Mouse (Mus musculus): ENCODE results near the gene Wdr46. TPM values are rescaled to one million over a fixed set of nuclear protein-coding genes. Genes with fewer than 3 reads are reported as not detected.

Gene Wdr46
- polyA plus RNA-seq, 1 experiment from 2014 or later, result 11.2 TPM

- H3K4me2 ChIP-seq (replicated peaks; ENCODE audit: low read depth), result peak overlapping the region; percentile 83
- H3K27me3 ChIP-seq (replicated peaks; ENCODE audit: control insufficient read depth, insufficient read depth, low read length), result no peaks in the 10 kb centered on the region
- H3K9ac ChIP-seq (ENCODE audit: low read depth, low read length), result peak overlapping the region; percentile 79
- peaks cover 4% of the 10 kb centered on the region; the same call in 1 of the 2 replicates for H3K4me1 ChIP-seq (replicated peaks; ENCODE audit: control insufficient read depth, insufficient read depth, low read length)
- H3K36me3 ChIP-seq (ENCODE audit: control insufficient read depth, insufficient read depth), result peaks cover 29% of the 10 kb centered on the region
- 43% methylated on average over 19 of the region's 19 CpGs for WGBS
- TF ChIP-seq CTCF (IDR thresholded peaks at IDR 0.05; ENCODE audit: low read depth), result no peak
- no peak for ATAC-seq
- no peaks in the 10 kb centered on the region for H3K9me3 ChIP-seq (ENCODE audit: control insufficient read depth)
- H3K27ac ChIP-seq (ENCODE audit: low read depth, low read length), result no peak overlapping the region
- H3K4me3 ChIP-seq (ENCODE audit: low read depth, low read length), result peak overlapping the region; percentile 57
Measured at GRCm38 (mm10) chr17:33941381-33941780, 921 bp downstream of the Wdr46 start.

GRCm38 (mm10) chr17:33943454-33943853 lies 3.0 kb downstream of the Wdr46 start:
- H3K36me3 ChIP-seq (ENCODE audit: control insufficient read depth, insufficient read depth), result peaks cover 33% of the 10 kb centered on the region
- no peak for TF ChIP-seq CTCF (IDR thresholded peaks at IDR 0.05; ENCODE audit: low read depth)
- no peak overlapping the region for H3K4me3 ChIP-seq (ENCODE audit: low read depth, low read length)
- no peak for ATAC-seq
- H3K4me2 ChIP-seq (replicated peaks; ENCODE audit: low read depth), result no peak overlapping the region
- H3K9me3 ChIP-seq (ENCODE audit: control insufficient read depth), result no peaks in the 10 kb centered on the region
- H3K27me3 ChIP-seq (replicated peaks; ENCODE audit: control insufficient read depth, insufficient read depth, low read length), result no peaks in the 10 kb centered on the region
- 94% methylated on average over 15 of the region's 15 CpGs for WGBS
- H3K4me1 ChIP-seq (replicated peaks; ENCODE audit: control insufficient read depth, insufficient read depth, low read length), result peaks cover 4% of the 10 kb centered on the region; the same call in 1 of the 2 replicates
- H3K9ac ChIP-seq (ENCODE audit: low read depth, low read length), result no peak overlapping the region
- H3K27ac ChIP-seq (ENCODE audit: low read depth, low read length), result no peak overlapping the region

GRCm38 (mm10) chr17:33947430-33948089 lies 7.1 kb downstream of the Wdr46 start:
- TF ChIP-seq CTCF (IDR thresholded peaks at IDR 0.05; ENCODE audit: low read depth), result no peak
- Histone ChIP-seq H3K27me3 (replicated peaks; ENCODE audit: control insufficient read depth, insufficient read depth, low read length) (no peaks in the 10 kb centered on the region), H3K9me3 (ENCODE audit: control insufficient read depth) (no peaks in the 10 kb centered on the region), H3K27ac (ENCODE audit: low read depth, low read length) (no peak overlapping the region), H3K9ac (ENCODE audit: low read depth, low read length) (no peak overlapping the region), H3K4me2 (replicated peaks; ENCODE audit: low read depth) (no peak overlapping the region), H3K4me3 (ENCODE audit: low read depth, low read length) (no peak overlapping the region), H3K36me3 (ENCODE audit: control insufficient read depth, insufficient read depth) (peaks cover 37% of the 10 kb centered on the region), H3K4me1 (replicated peaks; ENCODE audit: control insufficient read depth, insufficient read depth, low read length) (no peaks in the 10 kb centered on the region; the same call in 1 of the 2 replicates)
- 80% methylated on average over 10 of the region's 10 CpGs for WGBS
- ATAC-seq, result no peak

- Histone ChIP-seq H3K27ac (ENCODE audit: low read depth, low read length) (no peak overlapping the region), H3K27me3 (replicated peaks; ENCODE audit: control insufficient read depth, insufficient read depth, low read length) (no peaks in the 10 kb centered on the region), H3K4me3 (ENCODE audit: low read depth, low read length) (no peak overlapping the region), H3K9ac (ENCODE audit: low read depth, low read length) (no peak overlapping the region), H3K36me3 (ENCODE audit: control insufficient read depth, insufficient read depth) (peaks cover 38% of the 10 kb centered on the region), H3K4me2 (replicated peaks; ENCODE audit: low read depth) (peak overlapping the region; percentile 95), H3K9me3 (ENCODE audit: control insufficient read depth) (no peaks in the 10 kb centered on the region), H3K4me1 (replicated peaks; ENCODE audit: control insufficient read depth, insufficient read depth, low read length) (no peaks in the 10 kb centered on the region; the same call in 1 of the 2 replicates)
- TF ChIP-seq CTCF (IDR thresholded peaks at IDR 0.05; ENCODE audit: low read depth), result no peak
- WGBS, result 75% methylated on average over 22 of the region's 22 CpGs
- no peak for ATAC-seq
Measured at GRCm38 (mm10) chr17:33948090-33948904, 7.8 kb downstream of the Wdr46 start.

- 40% methylated on average over 19 of the region's 19 CpGs for WGBS
- 0 out of 2 replicates have a peak overlapping the region, but pooled peaks have one; percentile 51 for H3K4me3 ChIP-seq (ENCODE audit: low read depth, low read length)
- peaks cover 33% of the 10 kb centered on the region for H3K36me3 ChIP-seq (ENCODE audit: control insufficient read depth, insufficient read depth)
- no peaks in the 10 kb centered on the region for H3K9me3 ChIP-seq (ENCODE audit: control insufficient read depth)
- H3K27me3 ChIP-seq (replicated peaks; ENCODE audit: control insufficient read depth, insufficient read depth, low read length), result no peaks in the 10 kb centered on the region
- ATAC-seq, result peak; percentile 72
- H3K4me2 ChIP-seq (replicated peaks; ENCODE audit: low read depth), result peak overlapping the region; percentile 95
- H3K9ac ChIP-seq (ENCODE audit: low read depth, low read length), result no peak overlapping the region
- TF ChIP-seq CTCF (IDR thresholded peaks at IDR 0.05; ENCODE audit: low read depth), result 0 out of 2 replicates have a peak, but pooled peaks have one; percentile 2
- H3K4me1 ChIP-seq (replicated peaks; ENCODE audit: control insufficient read depth, insufficient read depth, low read length), result no peaks in the 10 kb centered on the region; the same call in 1 of the 2 replicates
- peak overlapping the region; percentile 80 for H3K27ac ChIP-seq (ENCODE audit: low read depth, low read length)
Measured at GRCm38 (mm10) chr17:33948905-33949537, 8.6 kb downstream of the Wdr46 start.
